Mouse (Mus musculus): ENCODE data around the gene Mmp2. TPM values are rescaled to one million over a fixed set of nuclear protein-coding genes. Genes with fewer than 3 reads are reported as not detected.

Mmp2 gene
- total and polyA plus RNA-seq, 3 experiments = not detected

DNA sequence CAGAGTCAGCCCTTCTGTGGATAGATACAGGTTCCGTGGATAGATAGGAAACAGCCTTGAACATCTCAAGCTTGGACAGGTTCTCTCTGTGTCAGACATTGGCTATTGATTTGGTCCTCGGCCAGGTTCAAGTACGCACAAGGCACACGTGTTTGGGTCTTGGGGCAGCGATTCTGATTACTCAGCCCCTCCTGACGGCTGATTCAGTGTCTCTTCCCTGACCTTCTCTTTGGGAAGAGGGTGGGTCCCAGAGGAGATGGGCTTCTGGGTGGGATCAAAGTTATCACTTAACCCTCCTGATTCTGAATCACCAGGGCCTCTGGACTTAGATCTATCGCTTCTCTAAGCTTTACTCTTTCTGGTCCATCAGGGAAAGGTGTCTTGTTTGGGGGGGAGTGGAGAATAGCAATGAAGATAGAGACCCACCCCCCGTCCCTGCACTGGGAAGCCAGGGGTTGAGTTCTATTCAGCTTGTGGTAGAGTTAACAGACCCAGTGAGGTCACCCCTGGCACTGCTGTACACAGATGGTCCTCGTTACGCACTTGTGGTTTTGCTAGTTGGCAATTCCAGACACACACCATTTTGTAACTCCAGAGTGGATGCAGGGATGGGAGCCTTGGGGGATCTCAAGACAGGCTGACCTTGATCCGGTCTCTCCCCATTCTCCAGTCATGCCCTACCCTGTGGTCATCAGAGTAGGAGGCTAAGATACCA, 7.9 kb downstream of the Mmp2 start:
- H3K4me3 ChIP-seq (replicated peaks in 1 of 3; ENCODE audit: low read depth in 2 of 3, low read length in 2 of 3, poor library complexity in 1 of 3) = no peak overlapping the region
- H3K4me2 ChIP-seq (ENCODE audit: insufficient read depth, low read depth, poor library complexity, severe bottlenecking) = no peak overlapping the region
- dilution Hi-C loops (cut with MboI; ENCODE audit: extremely low pct_ligation_motif_present, extremely low pct_unique_long_range_greater_than_20kb, low sequenced_read_pairs) = no loop called here

DNA sequence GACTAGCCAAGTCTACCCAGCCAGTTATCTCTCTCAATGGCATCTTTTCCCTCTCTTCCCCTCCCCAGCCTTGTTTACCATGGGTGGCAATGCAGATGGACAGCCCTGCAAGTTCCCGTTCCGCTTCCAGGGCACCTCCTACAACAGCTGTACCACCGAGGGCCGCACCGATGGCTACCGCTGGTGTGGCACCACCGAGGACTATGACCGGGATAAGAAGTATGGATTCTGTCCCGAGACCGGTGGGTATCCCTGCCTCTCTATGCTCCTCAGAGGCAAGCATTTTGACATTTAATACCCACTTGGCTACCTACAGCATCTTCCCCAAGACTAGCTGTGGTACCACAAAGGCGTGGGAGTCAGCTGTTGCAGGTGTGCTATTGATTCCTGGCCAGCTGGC, 8.8 kb downstream of the Mmp2 start:
- Histone ChIP-seq H3K9ac (ENCODE audit: insufficient read depth, low read depth) (no peak overlapping the region), H3K36me3 (replicated peaks in 1 of 2; ENCODE audit: control insufficient read depth in 1 of 2, insufficient read depth in 1 of 2, low read length in 1 of 2) (no peaks in the 10 kb centered on the region), H3K4me3 (replicated peaks in 1 of 3; ENCODE audit: low read depth in 2 of 3, low read length in 2 of 3, poor library complexity in 1 of 3) (no peak overlapping the region), H3K27me3 (replicated peaks) (no peaks in the 10 kb centered on the region), H3K4me2 (ENCODE audit: insufficient read depth, low read depth, poor library complexity, severe bottlenecking) (no peak overlapping the region), H3K79me2 (replicated peaks; ENCODE audit: control insufficient read depth, extremely low read depth, insufficient read depth, poor library complexity, severe bottlenecking) (no peaks in the 10 kb centered on the region), H3K27ac (ENCODE audit: insufficient read depth, low read depth) (no peak overlapping the region), H3K9me3 (replicated peaks; ENCODE audit: low read length) (peaks cover 93% of the 10 kb centered on the region), H3K4me1 (ENCODE audit: control insufficient read depth in 1 of 2, insufficient read depth in 2 of 2) (no peaks in the 10 kb centered on the region)
- DNase-seq (ENCODE audit: extremely low read depth) = no peak
- dilution Hi-C loops (cut with MboI; ENCODE audit: extremely low pct_ligation_motif_present, extremely low pct_unique_long_range_greater_than_20kb, low sequenced_read_pairs) = no loop called here
- in situ Hi-C loops (cut with MboI; ENCODE audit: low pct_ligation_motif_present, low pct_unique_long_range_greater_than_20kb, low sequenced_read_pairs) = no loop called here
- TF ChIP-seq MXI1 (IDR thresholded peaks at IDR 0.05; ENCODE audit: low read depth, low read length) = no peak
- TF ChIP-seq HCFC1 (IDR thresholded peaks at IDR 0.05; ENCODE audit: low read depth, low read length) = no peak
- no peak for TF ChIP-seq MAX (IDR thresholded peaks at IDR 0.05; ENCODE audit: low read length)
- TF ChIP-seq MAZ (IDR thresholded peaks at IDR 0.05; ENCODE audit: low read depth, low read length) = no peak
- TF ChIP-seq E2F4 (IDR thresholded peaks at IDR 0.05; ENCODE audit: insufficient replicate concordance, low read depth, low read length) = no peak
- no peak for TF ChIP-seq NELFE (IDR thresholded peaks at IDR 0.05; ENCODE audit: low read depth, low read length)
- TF ChIP-seq ELF1 (IDR thresholded peaks at IDR 0.05; ENCODE audit: low read depth, low read length) = no peak
- no peak for TF ChIP-seq SIN3A (IDR thresholded peaks at IDR 0.05; ENCODE audit: low read length)

More for the DNA sequence above, 7.9 kb downstream of the Mmp2 start:
- Histone ChIP-seq H3K9me3 (replicated peaks; ENCODE audit: low read length) (peaks cover 90% of the 10 kb centered on the region), H3K9ac (ENCODE audit: insufficient read depth, low read depth) (no peak overlapping the region), H3K79me2 (replicated peaks; ENCODE audit: control insufficient read depth, extremely low read depth, insufficient read depth, poor library complexity, severe bottlenecking) (no peaks in the 10 kb centered on the region), H3K27me3 (replicated peaks) (no peaks in the 10 kb centered on the region), H3K4me1 (ENCODE audit: control insufficient read depth in 1 of 2, insufficient read depth in 2 of 2) (no peaks in the 10 kb centered on the region), H3K36me3 (replicated peaks in 1 of 2; ENCODE audit: control insufficient read depth in 1 of 2, insufficient read depth in 1 of 2, low read length in 1 of 2) (no peaks in the 10 kb centered on the region), H3K27ac (ENCODE audit: insufficient read depth, low read depth) (no peak overlapping the region)
- in situ Hi-C loops (cut with MboI; ENCODE audit: low pct_ligation_motif_present, low pct_unique_long_range_greater_than_20kb, low sequenced_read_pairs) = no loop called here
- DNase-seq (ENCODE audit: extremely low read depth) = no peak
- TF ChIP-seq ELF1 (IDR thresholded peaks at IDR 0.05; ENCODE audit: low read depth, low read length) = no peak

DNA sequence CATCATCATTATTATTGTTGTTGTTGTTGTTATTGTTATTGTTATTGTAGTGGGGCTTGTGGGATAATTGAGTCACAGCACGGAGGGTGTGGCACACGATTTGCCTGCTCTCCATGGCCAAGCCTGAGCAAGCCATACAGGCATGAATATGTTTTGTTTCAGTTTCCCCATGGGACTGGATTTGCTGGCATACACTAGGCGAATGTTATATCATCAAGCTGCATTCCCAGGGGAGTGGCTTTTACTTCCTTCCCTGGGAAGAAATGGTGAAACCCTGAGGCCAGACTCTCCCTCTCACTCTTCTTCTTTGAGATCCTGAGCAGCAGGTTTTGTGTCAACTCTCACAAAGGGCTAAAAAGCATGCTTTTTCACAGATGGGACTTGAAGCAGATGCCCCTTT, 11.5 kb downstream of the Mmp2 start:
- dilution Hi-C loops (cut with MboI; ENCODE audit: extremely low pct_ligation_motif_present, extremely low pct_unique_long_range_greater_than_20kb, low sequenced_read_pairs) = no loop called here

More for the DNA sequence above, 11.5 kb downstream of the Mmp2 start:
- DNase-seq (ENCODE audit: extremely low read depth) = no peak
- peaks cover 84% of the 10 kb centered on the region for H3K9me3 ChIP-seq (replicated peaks; ENCODE audit: low read length)
- H3K27ac ChIP-seq (ENCODE audit: insufficient read depth, low read depth) = no peak overlapping the region
- H3K27me3 ChIP-seq (replicated peaks) = no peaks in the 10 kb centered on the region
- no peak overlapping the region for H3K4me2 ChIP-seq (ENCODE audit: insufficient read depth, low read depth, poor library complexity, severe bottlenecking)
- H3K4me1 ChIP-seq (ENCODE audit: control insufficient read depth in 1 of 2, insufficient read depth in 2 of 2) = no peaks in the 10 kb centered on the region
- no peak overlapping the region for H3K9ac ChIP-seq (ENCODE audit: insufficient read depth, low read depth)
- in situ Hi-C loops (cut with MboI; ENCODE audit: low pct_ligation_motif_present, low pct_unique_long_range_greater_than_20kb, low sequenced_read_pairs) = no loop called here
- H3K4me3 ChIP-seq (replicated peaks in 1 of 3; ENCODE audit: low read depth in 2 of 3, low read length in 2 of 3, poor library complexity in 1 of 3) = no peak overlapping the region
- H3K79me2 ChIP-seq (replicated peaks; ENCODE audit: control insufficient read depth, extremely low read depth, insufficient read depth, poor library complexity, severe bottlenecking) = no peaks in the 10 kb centered on the region
- TF ChIP-seq KAT2A (IDR thresholded peaks at IDR 0.05; ENCODE audit: insufficient replicate concordance, low read length) = no peak
- no peak for TF ChIP-seq BHLHE40 (IDR thresholded peaks at IDR 0.05; ENCODE audit: low read depth, low read length)
- TF ChIP-seq RCOR1 (conservative IDR thresholded peaks at IDR 0.05; ENCODE audit: low read depth, low read length) = no peak
- TF ChIP-seq UBTF (IDR thresholded peaks at IDR 0.05; ENCODE audit: low read depth, low read length) = no peak
- TF ChIP-seq ZKSCAN1 (IDR thresholded peaks at IDR 0.05; ENCODE audit: borderline replicate concordance, low read depth, low read length) = no peak
- TF ChIP-seq SMC3 (IDR thresholded peaks at IDR 0.05; ENCODE audit: low read depth, low read length) = no peak
- TF ChIP-seq POLR2A (IDR thresholded peaks at IDR 0.05; ENCODE audit: low read depth, low read length) = no peak
- no peak for TF ChIP-seq USF2 (conservative IDR thresholded peaks at IDR 0.05; ENCODE audit: low read depth, low read length)
- TF ChIP-seq MYC (IDR thresholded peaks at IDR 0.05; ENCODE audit: low read depth, low read length) = no peak
- TF ChIP-seq MAZ (IDR thresholded peaks at IDR 0.05; ENCODE audit: low read depth, low read length) = no peak
- TF ChIP-seq CHD1 (IDR thresholded peaks at IDR 0.05; ENCODE audit: low read depth, low read length) = no peak
- TF ChIP-seq MEF2A (IDR thresholded peaks at IDR 0.05; ENCODE audit: borderline replicate concordance, low read depth, low read length) = no peak
- TF ChIP-seq JUND (conservative IDR thresholded peaks at IDR 0.05; ENCODE audit: low read depth, low read length) = no peak
- TF ChIP-seq ETS1 (conservative IDR thresholded peaks at IDR 0.05; ENCODE audit: low read depth, low read length) = no peak
- TF ChIP-seq POLR2AphosphoS2 (IDR thresholded peaks at IDR 0.05; ENCODE audit: low read depth, low read length) = no peak
- H3K36me3 ChIP-seq (replicated peaks in 1 of 2; ENCODE audit: control insufficient read depth in 1 of 2, insufficient read depth in 1 of 2, low read length in 1 of 2) = no peaks in the 10 kb centered on the region

All from CH12.LX (cell line).